Mouse (Mus musculus): Measurements from ENCODE around the gene Vamp4.

DNA sequence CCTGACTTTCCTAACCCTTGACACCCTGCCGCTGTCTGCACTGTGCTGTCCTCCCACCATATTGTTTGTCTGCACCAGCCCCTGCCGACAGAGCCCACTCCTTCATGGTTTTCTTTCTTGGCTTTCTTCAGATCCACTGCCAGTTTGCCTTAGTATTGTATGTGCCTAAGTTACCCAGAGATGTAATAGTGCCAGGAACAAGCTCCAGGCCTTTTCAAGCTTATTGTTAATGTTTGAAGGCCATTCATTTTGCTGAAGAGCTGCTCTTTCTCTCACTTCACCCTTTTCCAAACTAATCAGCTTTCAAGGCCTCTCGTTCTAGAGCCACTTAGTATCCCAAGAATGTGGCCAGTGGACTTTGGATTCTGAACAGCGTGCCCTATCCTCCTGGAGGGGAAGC is 40.9 kb downstream of the Vamp4 start:
- TF ChIP-seq CTCF (IDR thresholded peaks at IDR 0.05; ENCODE audit: insufficient read depth, low read depth, low read length), result no peak
- TF ChIP-seq POLR2A (IDR thresholded peaks at IDR 0.05; ENCODE audit: insufficient read depth, low read depth, low read length), result no peak
